Mouse (Mus musculus): ENCODE data around the gene Dab2ip.
A peak's percentile ranks its signal among the peaks of the same experiment; 100 is the strongest.

Gene Dab2ip

GRCm38 (mm10) chr2:35558826-35559550 is 922 bp downstream of the Dab2ip start:
- no peak for DNase-seq (ENCODE audit: low read depth, low spot score)

GRCm38 (mm10) chr2:35559551-35559835 is 1.4 kb downstream of the Dab2ip start:
- DNase-seq (ENCODE audit: low read depth, low spot score): no peak

GRCm38 (mm10) chr2:35563722-35564121 is 5.7 kb downstream of the Dab2ip start:
- DNase-seq (ENCODE audit: low read depth, low spot score): no peak

- DNase-seq (ENCODE audit: low read depth, low spot score): no peak
Observed at GRCm38 (mm10) chr2:35565051-35565836, 7.2 kb downstream of the Dab2ip start.

- no peak for DNase-seq (ENCODE audit: low read depth, low spot score)
Observed at GRCm38 (mm10) chr2:35566957-35567693, 9.1 kb downstream of the Dab2ip start.

GRCm38 (mm10) chr2:35567694-35568149 is 9.7 kb downstream of the Dab2ip start:
- DNase-seq (ENCODE audit: low read depth, low spot score): no peak

- DNase-seq (ENCODE audit: low read depth, low spot score): no peak
Observed at GRCm38 (mm10) chr2:35570743-35571142, 12.7 kb downstream of the Dab2ip start.

- DNase-seq (ENCODE audit: low read depth, low spot score): no peak
Observed at GRCm38 (mm10) chr2:35574643-35575042, 16.6 kb downstream of the Dab2ip start.

- DNase-seq (ENCODE audit: low read depth, low spot score): no peak
Observed at GRCm38 (mm10) chr2:35576675-35577074, 18.6 kb downstream of the Dab2ip start.

- no peak for DNase-seq (ENCODE audit: low read depth, low spot score)
Observed at GRCm38 (mm10) chr2:35580111-35580510, 22.0 kb downstream of the Dab2ip start.

- DNase-seq (ENCODE audit: low read depth, low spot score): no peak
Observed at GRCm38 (mm10) chr2:35581501-35582340, 23.7 kb downstream of the Dab2ip start.

GRCm38 (mm10) chr2:35582341-35582941 is 24.4 kb downstream of the Dab2ip start:
- no peak for DNase-seq (ENCODE audit: low read depth, low spot score)

GRCm38 (mm10) chr2:35583406-35583805 is 25.3 kb downstream of the Dab2ip start:
- DNase-seq (ENCODE audit: low read depth, low spot score): no peak

GRCm38 (mm10) chr2:35584011-35584410 is 25.9 kb downstream of the Dab2ip start:
- DNase-seq (ENCODE audit: low read depth, low spot score): no peak

- peak; percentile 26 for DNase-seq (ENCODE audit: low read depth, low spot score)
Observed at GRCm38 (mm10) chr2:35588368-35588767, 30.3 kb downstream of the Dab2ip start.

- DNase-seq (ENCODE audit: low read depth, low spot score): no peak
Observed at GRCm38 (mm10) chr2:35589385-35589784, 31.3 kb downstream of the Dab2ip start.

GRCm38 (mm10) chr2:35589800-35590199 is 31.7 kb downstream of the Dab2ip start:
- peak; percentile 92 for DNase-seq (ENCODE audit: low read depth, low spot score)

GRCm38 (mm10) chr2:35591961-35592724 is 34.1 kb downstream of the Dab2ip start:
- DNase-seq (ENCODE audit: low read depth, low spot score): no peak

- no peak for DNase-seq (ENCODE audit: low read depth, low spot score)
Observed at GRCm38 (mm10) chr2:35592725-35593392, 34.8 kb downstream of the Dab2ip start.

GRCm38 (mm10) chr2:35593889-35594288 is 35.8 kb downstream of the Dab2ip start:
- no peak for DNase-seq (ENCODE audit: low read depth, low spot score)

Data from 3T3-L1 (cell line).